Mouse (Mus musculus) gastrocnemius, adult 2 months (tissue): ENCODE data around the gene Krtap16-1. TPM values are rescaled to one million over a fixed set of nuclear protein-coding genes. Genes with fewer than 3 reads are reported as not detected.
A peak's percentile ranks its signal among the peaks of the same experiment; 100 is the strongest.

Experiments used
- DNase-seq: peaks from one replicate; pipeline ENCODE4 v3.0.0; 2022
- H3K27ac ChIP-seq: fragments of 200-600 bp; 2 replicates; pipeline ENCODE4 v1.8.1; 2022; ENCODE audit warnings: mild to moderate bottlenecking
- H3K4me3 ChIP-seq: fragments of 200-600 bp; 2 replicates; pipeline ENCODE4 v1.8.1; 2022; ENCODE audit warnings: mild to moderate bottlenecking, moderate library complexity
- CTCF ChIP-seq: fragments of 200-600 bp; IDR thresholded peaks from 2 replicates; pipeline ENCODE4 v1.8.1; 2022; ENCODE audit warnings: antibody characterized with exemption, mild to moderate bottlenecking, moderate library complexity
- intact Hi-C: fragments of 180-260 bp; cut with DNase I; formaldehyde crosslinking; loops from one replicate; pipeline ENCODE4 v1.15.1; 2025
- total RNA-seq, 2 experiments: library from RNA; stranded (reverse); gene quantifications; 2 replicates each; pipeline ENCODE4 v1.2.3; 2021

Krtap16-1 gene
- total RNA-seq, 2 experiments from 2014 or later: not detected

DNA sequence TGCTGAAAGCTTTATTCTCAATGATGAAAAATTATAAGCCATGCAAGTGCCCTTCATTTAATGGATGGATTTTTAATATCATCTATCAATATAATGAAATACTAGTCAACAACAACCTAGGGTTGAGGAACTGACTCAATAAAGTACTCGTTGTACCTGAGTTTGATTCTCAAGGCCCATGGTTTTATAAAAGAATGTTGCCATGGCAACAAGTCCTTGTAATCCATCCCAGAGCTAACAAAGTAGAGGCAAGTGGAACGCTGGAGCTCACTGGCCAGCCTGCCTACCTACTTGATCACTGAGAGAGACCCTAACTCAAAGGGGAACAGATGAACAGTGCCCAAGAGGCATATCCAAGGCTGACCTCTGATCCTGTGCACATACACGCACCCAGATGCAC is 4.2 kb upstream of the Krtap16-1 start:
- no peak for TF ChIP-seq CTCF
- DNase-seq: no peak
- Histone ChIP-seq H3K4me3 (no peak overlapping the region), H3K27ac (no peak overlapping the region)
- intact Hi-C loops: no loop called here

DNA sequence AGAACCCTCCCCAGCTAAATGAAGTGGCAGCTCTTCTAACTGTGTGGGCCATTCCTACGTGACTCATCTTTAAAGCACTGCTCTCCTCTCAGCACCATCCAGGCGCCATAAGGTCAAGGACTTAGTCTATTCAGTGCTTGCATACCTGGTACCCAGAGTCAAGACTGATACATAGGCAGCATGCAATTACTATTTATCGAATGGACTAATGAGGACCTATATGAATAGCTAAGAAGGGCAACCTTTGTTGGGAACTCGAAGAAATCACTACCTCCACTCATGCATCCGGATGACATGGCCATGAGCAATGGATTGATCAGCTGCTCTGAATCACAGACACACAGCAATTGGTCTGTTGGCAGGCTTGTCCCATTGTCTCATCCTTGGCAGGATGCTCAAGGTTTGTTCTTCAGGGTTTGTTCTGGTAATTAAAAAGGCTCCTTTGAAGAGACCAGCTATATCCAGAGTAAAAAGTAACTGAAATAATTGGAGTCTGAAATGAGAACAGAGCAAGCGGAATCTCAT is 3.5 kb upstream of the Krtap16-1 start:
- no peak for DNase-seq
- TF ChIP-seq CTCF: no peak
- H3K4me3 ChIP-seq: no peak overlapping the region
- intact Hi-C loops: no loop called here
- no peak overlapping the region for H3K27ac ChIP-seq

DNA sequence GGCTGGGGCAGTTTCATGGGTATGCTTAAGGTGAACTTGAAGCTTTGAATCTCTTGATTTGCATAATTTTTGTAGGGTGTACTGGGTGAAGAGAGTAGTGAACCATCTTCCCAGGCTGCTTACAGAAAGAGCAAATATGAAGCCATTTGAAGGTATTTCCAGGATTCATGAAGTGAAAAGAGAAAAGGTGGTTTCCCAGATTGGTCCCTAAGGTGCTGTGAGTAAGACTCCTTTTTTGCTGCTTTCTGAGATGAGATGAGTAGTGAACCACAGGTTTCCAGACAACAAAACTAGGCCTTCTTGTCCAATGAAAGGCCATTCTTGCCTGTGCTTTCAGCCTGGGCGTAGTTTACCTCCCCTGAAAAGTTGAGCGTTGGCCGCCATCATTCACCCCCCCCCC is 2.1 kb upstream of the Krtap16-1 start:
- TF ChIP-seq CTCF: no peak
- Histone ChIP-seq H3K4me3 (no peak overlapping the region), H3K27ac (no peak overlapping the region)
- intact Hi-C loops: no loop called here
- DNase-seq: no peak

DNA sequence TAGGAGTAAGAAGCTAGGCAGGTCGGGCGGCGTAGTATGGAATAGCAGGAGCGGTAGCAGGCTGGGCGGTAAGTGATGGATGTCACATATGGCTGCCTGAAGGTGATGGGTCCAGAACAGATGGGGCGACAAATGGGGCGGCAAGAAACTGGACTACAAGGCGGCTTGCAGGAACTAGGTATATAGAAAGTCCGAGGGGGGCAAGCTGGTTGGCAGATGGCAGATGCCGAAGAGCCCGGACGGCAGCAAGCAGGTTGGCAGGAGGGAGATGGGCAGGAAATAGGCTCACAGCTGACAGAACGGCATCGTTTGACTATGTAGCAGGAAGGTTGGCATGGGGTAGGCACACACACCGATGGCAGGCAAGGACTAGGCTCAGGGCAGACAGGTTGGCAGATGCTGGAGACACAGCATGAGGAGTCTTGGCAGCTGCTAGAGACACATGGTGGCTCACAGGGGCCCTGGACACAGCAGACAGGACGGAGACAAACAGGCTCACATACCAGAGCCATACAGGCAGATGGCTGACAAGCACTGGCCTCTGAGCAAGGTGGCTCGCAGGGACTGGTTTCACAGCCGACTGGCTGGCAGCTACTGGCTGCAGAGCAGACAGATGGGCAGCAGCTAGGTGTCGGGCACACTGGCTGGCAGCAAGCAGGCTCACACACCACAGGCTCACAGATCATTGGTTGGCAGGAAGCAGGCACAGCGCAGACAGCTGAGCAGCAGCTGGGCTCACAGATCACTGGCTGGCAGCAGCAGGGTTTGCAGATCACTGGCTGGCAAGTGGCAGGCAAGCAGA is 905 bp downstream of the Krtap16-1 start:
- intact Hi-C loops: no loop called here
- no peak for TF ChIP-seq CTCF
- Histone ChIP-seq H3K4me3 (peak overlapping the region; percentile 38), H3K27ac (no peak overlapping the region)
- DNase-seq: peak; percentile 82

DNA sequence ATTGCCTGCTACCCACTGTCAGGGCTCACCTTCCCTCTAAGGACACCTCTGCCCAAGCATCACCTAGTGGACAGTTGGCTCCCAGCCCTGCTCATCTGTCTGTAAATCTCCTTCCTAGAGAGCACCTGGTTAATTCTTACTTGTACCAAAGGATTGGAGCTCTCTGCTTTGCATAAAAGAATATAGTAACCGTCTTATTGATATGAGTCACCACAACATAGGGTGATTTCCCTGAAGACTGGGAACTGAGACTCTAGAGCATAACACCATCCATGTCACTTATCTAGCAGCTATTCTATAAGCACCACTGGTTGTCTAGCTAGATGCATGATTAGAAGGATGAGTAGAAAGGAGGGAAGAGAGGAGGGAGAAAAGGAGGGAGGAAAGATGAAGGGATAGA is 3.0 kb downstream of the Krtap16-1 start:
- no peak for TF ChIP-seq CTCF
- Histone ChIP-seq H3K27ac (no peak overlapping the region), H3K4me3 (no peak overlapping the region)
- DNase-seq: no peak
- intact Hi-C loops: no loop called here

- Histone ChIP-seq H3K27ac (no peak overlapping the region), H3K4me3 (no peak overlapping the region)
- no peak for DNase-seq
- no peak for TF ChIP-seq CTCF
- intact Hi-C loops: no loop called here
Measured at GRCm38 (mm10) chr11:99982731-99983130, 3.7 kb downstream of the Krtap16-1 start.

DNA sequence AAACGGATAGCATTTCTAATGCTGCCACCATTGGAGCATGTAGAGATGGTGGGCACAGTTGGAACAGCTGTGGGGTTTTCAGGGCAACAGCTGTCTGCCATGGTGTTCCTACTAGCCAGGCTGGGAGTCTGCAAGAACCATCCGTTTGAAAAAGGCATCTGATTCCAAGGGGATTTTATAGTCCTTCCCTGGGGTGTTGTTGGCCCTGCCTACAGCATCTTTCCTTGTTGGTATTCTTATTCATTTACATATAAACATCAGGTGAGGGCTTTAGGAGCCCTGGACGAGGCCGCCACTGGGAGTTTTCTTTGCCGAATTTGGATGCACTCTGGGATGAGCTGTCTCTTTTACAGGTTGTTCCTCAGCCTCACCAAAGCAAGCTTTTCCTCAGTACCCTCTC is 7.4 kb downstream of the Krtap16-1 start, which contains the start of gene Krtap29-1:
TSS of gene Krtap29-1 (minus strand) at position 101 of the 400 bp plus-strand sequence.
- H3K4me3 ChIP-seq: no peak within 1 kb of the TSS
- no peak within 1 kb of the TSS for H3K27ac ChIP-seq
- no peak for TF ChIP-seq CTCF
- intact Hi-C loops: no loop called here
- DNase-seq: no peak

- H3K27ac ChIP-seq: no peak overlapping the region
- no peak for TF ChIP-seq CTCF
- intact Hi-C loops: no loop called here
- DNase-seq: no peak
- H3K4me3 ChIP-seq: no peak overlapping the region
Measured at GRCm38 (mm10) chr11:99965961-99966360, 20.4 kb downstream of the Krtap16-1 start.

- Histone ChIP-seq H3K4me3 (no peak overlapping the region), H3K27ac (no peak overlapping the region)
- intact Hi-C loops: no loop called here
- DNase-seq: no peak
- TF ChIP-seq CTCF: no peak
Measured at GRCm38 (mm10) chr11:99964213-99964612, 22.2 kb downstream of the Krtap16-1 start.

GRCm38 (mm10) chr11:99948175-99948574 is 38.2 kb downstream of the Krtap16-1 start, which contains the start of gene Krtap9-5:
Gene Krtap9-5 (plus strand): TSS chr11:99948475.
- intact Hi-C loops: no loop called here
- Histone ChIP-seq H3K27ac (no peak within 1 kb of the TSS), H3K4me3 (no peak within 1 kb of the TSS)
- no peak for TF ChIP-seq CTCF
- no peak for DNase-seq

GRCm38 (mm10) chr11:99937751-99938264 is 48.6 kb downstream of the Krtap16-1 start:
- no peak overlapping the region for H3K27ac ChIP-seq
- TF ChIP-seq CTCF: no peak
- H3K4me3 ChIP-seq: no peak overlapping the region
- no peak for DNase-seq
- intact Hi-C loops: no loop called here

DNA sequence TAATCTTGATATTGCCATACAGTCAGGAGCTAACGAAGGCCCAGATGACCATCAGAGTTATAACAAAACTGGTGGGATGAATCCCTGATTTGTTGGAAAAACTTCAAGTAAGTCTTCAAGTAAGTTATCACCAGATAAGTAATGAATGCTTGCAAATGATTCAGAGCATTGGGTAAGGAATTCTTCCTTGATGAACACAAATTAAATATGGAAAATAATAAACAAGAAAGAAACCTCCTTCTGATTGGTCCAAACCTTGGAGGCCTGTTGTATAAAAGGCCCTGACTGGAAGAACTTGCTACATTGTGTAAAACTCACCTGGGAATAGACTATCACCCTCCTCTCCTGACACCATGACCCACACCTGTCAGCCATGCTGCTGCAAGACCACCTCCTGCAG is 50.4 kb downstream of the Krtap16-1 start, which contains the start of gene Krtap31-2:
TSS of gene Krtap31-2 (plus strand) at position 301 of the 400 bp plus-strand sequence.
- DNase-seq: no peak
- Histone ChIP-seq H3K4me3 (no peak within 1 kb of the TSS), H3K27ac (no peak within 1 kb of the TSS)
- TF ChIP-seq CTCF: no peak
- intact Hi-C loops: no loop called here

Other genes with a start within 250 kb of the Krtap16-1 start
- not detected for gene Gm11595, start 213.7 kb downstream of the Krtap16-1 start, total RNA-seq
- not detected for gene Krtap4-8, start 205.9 kb downstream of the Krtap16-1 start, total RNA-seq
- gene Krtap4-9, start 201.4 kb downstream of the Krtap16-1 start, total RNA-seq: not detected
- not detected for gene Gm11596, start 193.1 kb downstream of the Krtap16-1 start, total RNA-seq
- not detected for gene Gm11569, start 187.7 kb downstream of the Krtap16-1 start, total RNA-seq
- gene Gm11554, start 182.2 kb downstream of the Krtap16-1 start, total RNA-seq: not detected
- gene Krtap4-13, start 176.7 kb downstream of the Krtap16-1 start, total RNA-seq: not detected
- gene Gm11564, start 170.9 kb downstream of the Krtap16-1 start, total RNA-seq: not detected
- gene 2300003K06Rik, start 148.5 kb downstream of the Krtap16-1 start, total RNA-seq: not detected
- gene Krtap4-16, start 135.0 kb downstream of the Krtap16-1 start, total RNA-seq: not detected
- not detected for gene Gm11568, start 128.7 kb downstream of the Krtap16-1 start, total RNA-seq
- not detected for gene Gm11559, start 122.1 kb downstream of the Krtap16-1 start, total RNA-seq
- gene Krtap9-1, start 113.2 kb downstream of the Krtap16-1 start, total RNA-seq: not detected
- gene Gm11567, start 107.4 kb downstream of the Krtap16-1 start, total RNA-seq: not detected
- gene Krtap31-1, start 78.7 kb downstream of the Krtap16-1 start, total RNA-seq: not detected
- gene Gm11565, start 71.8 kb downstream of the Krtap16-1 start, total RNA-seq: not detected
- not detected for gene Krtap31-2, start 50.3 kb downstream of the Krtap16-1 start, total RNA-seq
- not detected for gene Krtap9-5, start 38.1 kb downstream of the Krtap16-1 start, total RNA-seq
- not detected for gene Krtap29-1, start 7.5 kb downstream of the Krtap16-1 start, total RNA-seq
- gene Krtap17-1, start 7.4 kb upstream of the Krtap16-1 start, total RNA-seq: not detected
- gene Krt33a, start 29.6 kb upstream of the Krtap16-1 start, total RNA-seq: not detected
- gene Krt33b, start 43.3 kb upstream of the Krtap16-1 start, total RNA-seq: not detected
- not detected for gene Krt34, start 55.0 kb upstream of the Krtap16-1 start, total RNA-seq
- not detected for gene Krt31, start 64.0 kb upstream of the Krtap16-1 start, total RNA-seq
- gene Krt32, start 101.6 kb upstream of the Krtap16-1 start, total RNA-seq: not detected
- not detected for gene Krt35, start 109.6 kb upstream of the Krtap16-1 start, total RNA-seq
- not detected for gene Krt36, start 119.0 kb upstream of the Krtap16-1 start, total RNA-seq
- not detected for gene Krt13, start 135.0 kb upstream of the Krtap16-1 start, total RNA-seq
- gene Krt15, start 149.3 kb upstream of the Krtap16-1 start, total RNA-seq: not detected
- gene Krt19, start 162.1 kb upstream of the Krtap16-1 start, total RNA-seq: under 1 TPM in 1 of 2 experiments, not detected in 1; 0.20 TPM
- gene Krt9, start 206.6 kb upstream of the Krtap16-1 start, total RNA-seq: not detected
- gene Krt14, start 221.0 kb upstream of the Krtap16-1 start, total RNA-seq: not detected